Mouse (Mus musculus): ENCODE data around the gene Syne1. TPM values are rescaled to one million over a fixed set of nuclear protein-coding genes. Genes with fewer than 3 reads are reported as not detected.

Gene Syne1
- total and polyA plus RNA-seq, 3 experiments, result 5.3 to 6.8 TPM; not detected in 1

DNA sequence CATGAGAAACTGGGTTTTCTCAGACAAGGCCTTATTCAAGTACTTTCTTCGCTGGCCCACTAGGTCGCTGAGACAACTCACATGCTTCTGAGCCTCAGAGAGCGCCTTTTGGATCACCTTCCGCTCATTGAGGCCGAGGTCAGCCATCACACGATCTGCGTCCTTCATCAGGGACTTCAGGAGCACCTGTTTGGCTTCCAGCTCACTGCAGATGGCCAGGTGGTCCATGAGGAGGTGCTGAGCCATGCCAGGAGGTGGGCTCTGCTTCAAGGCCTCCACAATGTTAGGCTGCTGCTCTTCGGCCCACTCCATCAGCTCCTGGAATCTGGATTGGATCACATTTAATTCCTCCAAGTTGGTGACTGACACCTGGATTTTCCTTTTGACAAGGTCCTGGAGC is 322.2 kb downstream of the Syne1 start:
- H3K36me3 ChIP-seq (ENCODE audit: control insufficient read depth in 1 of 2, insufficient read depth in 2 of 2, low read length in 2 of 2), result no peaks in the 10 kb centered on the region
- no peaks in the 10 kb centered on the region for H3K9me3 ChIP-seq (replicated peaks; ENCODE audit: insufficient read depth, low read length)
- no peak for DNase-seq (ENCODE audit: low read depth, low spot score)
- H3K27ac ChIP-seq (ENCODE audit: control insufficient read depth, low read depth, low read length), result no peak overlapping the region
- H3K9ac ChIP-seq (ENCODE audit: control insufficient read depth, low read depth, low read length, poor library complexity, severe bottlenecking), result no peak overlapping the region
- no peak for TF ChIP-seq TBP (IDR thresholded peaks at IDR 0.05; ENCODE audit: low read depth, low read length)
- no peak for TF ChIP-seq MXI1 (IDR thresholded peaks at IDR 0.05; ENCODE audit: low read depth, low read length)
- TF ChIP-seq JUND (IDR thresholded peaks at IDR 0.05; ENCODE audit: low read depth, low read length), result no peak
- no peak for TF ChIP-seq RAD21 (IDR thresholded peaks at IDR 0.05; ENCODE audit: low read depth, low read length)
- TF ChIP-seq CTCF (IDR thresholded peaks at IDR 0.05 in 2 of 3, conservative IDR thresholded peaks at IDR 0.05 in 1 of 3; ENCODE audit: control insufficient read depth in 1 of 3, insufficient read depth in 1 of 3, low read depth in 2 of 3, low read length in 3 of 3, poor library complexity in 1 of 3, severe bottlenecking in 1 of 3), result no peak
- TF ChIP-seq BHLHE40 (IDR thresholded peaks at IDR 0.05; ENCODE audit: borderline replicate concordance, low read depth, low read length), result no peak
- no peak for TF ChIP-seq CHD2 (IDR thresholded peaks at IDR 0.05; ENCODE audit: low read length)
- peaks cover 0 to 3% of the 10 kb centered on the region in 2 experiments; a peak in 1 of 4 replicates for H3K27me3 ChIP-seq (ENCODE audit: control insufficient read depth in 1 of 2, insufficient read depth in 2 of 2, low read length in 2 of 2)
- H3K4me3 ChIP-seq (ENCODE audit: control insufficient read depth in 1 of 2, insufficient read depth in 1 of 2, low read depth in 2 of 2, low read length in 2 of 2), result no peak overlapping the region
- H3K4me1 ChIP-seq (ENCODE audit: control insufficient read depth in 1 of 2, insufficient read depth in 2 of 2, low read length in 2 of 2), result 0 out of 4 replicates have a peak, but pooled peaks cover 0 to 4% of the 10 kb centered on the region in 2 experiments
- H3K79me2 ChIP-seq (ENCODE audit: control insufficient read depth, insufficient read depth, low read length, poor library complexity), result no peaks in the 10 kb centered on the region

DNA sequence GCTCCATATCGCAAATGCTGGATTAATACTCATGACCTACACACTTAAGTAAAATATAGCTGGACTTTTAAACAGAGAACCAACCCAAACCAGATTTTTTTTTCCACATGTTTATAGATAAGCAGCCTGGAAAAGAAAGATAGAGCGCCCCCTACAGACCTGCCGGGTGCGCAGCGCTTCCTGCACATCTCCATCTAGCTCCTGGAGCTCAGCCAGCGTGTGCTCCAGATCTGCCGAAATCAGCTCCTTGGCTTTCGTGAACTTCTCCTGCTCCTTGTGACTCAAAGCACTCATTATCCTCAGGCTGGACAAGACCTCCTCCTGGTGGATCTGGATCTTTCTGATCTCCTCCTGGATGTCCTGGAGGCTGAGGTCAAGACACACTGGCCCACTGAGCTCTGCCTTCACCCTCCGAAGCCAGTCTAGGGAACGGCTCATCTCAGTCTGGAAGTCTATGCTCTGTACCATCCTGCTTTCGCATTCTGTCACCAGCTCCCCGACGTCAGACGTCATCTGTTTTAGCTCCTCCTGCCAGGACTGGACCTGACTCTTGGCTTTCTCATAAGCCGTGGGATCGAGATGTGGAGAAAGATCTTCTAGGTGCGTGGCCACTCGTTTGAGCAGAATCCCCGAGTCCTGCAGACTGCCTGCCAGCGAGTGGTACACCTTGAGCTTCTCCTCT is 323.7 kb downstream of the Syne1 start:
- Histone ChIP-seq H3K27me3 (ENCODE audit: control insufficient read depth in 1 of 2, insufficient read depth in 2 of 2, low read length in 2 of 2) (no peaks in the 10 kb centered on the region; a peak in 1 of 4 replicates), H3K9ac (ENCODE audit: control insufficient read depth, low read depth, low read length, poor library complexity, severe bottlenecking) (no peak overlapping the region), H3K9me3 (replicated peaks; ENCODE audit: insufficient read depth, low read length) (no peaks in the 10 kb centered on the region), H3K36me3 (ENCODE audit: control insufficient read depth in 1 of 2, insufficient read depth in 2 of 2, low read length in 2 of 2) (no peaks in the 10 kb centered on the region), H3K4me1 (ENCODE audit: control insufficient read depth in 1 of 2, insufficient read depth in 2 of 2, low read length in 2 of 2) (0 out of 4 replicates have a peak, but pooled peaks cover 0 to 4% of the 10 kb centered on the region in 2 experiments), H3K27ac (ENCODE audit: control insufficient read depth, low read depth, low read length) (no peak overlapping the region), H3K4me3 (ENCODE audit: control insufficient read depth in 1 of 2, insufficient read depth in 1 of 2, low read depth in 2 of 2, low read length in 2 of 2) (no peak overlapping the region), H3K79me2 (ENCODE audit: control insufficient read depth, insufficient read depth, low read length, poor library complexity) (no peaks in the 10 kb centered on the region)
- DNase-seq (ENCODE audit: low read depth, low spot score), result peak; percentile 49
- TF ChIP-seq MXI1 (IDR thresholded peaks at IDR 0.05; ENCODE audit: low read depth, low read length), result no peak
- TF ChIP-seq MAX (IDR thresholded peaks at IDR 0.05; ENCODE audit: low read length), result no peak
- TF ChIP-seq MYC (IDR thresholded peaks at IDR 0.05; ENCODE audit: low read depth, low read length), result 0 out of 2 replicates have a peak, but pooled peaks have one; percentile 31
- TF ChIP-seq NELFE (IDR thresholded peaks at IDR 0.05; ENCODE audit: low read depth, low read length), result no peak
- TF ChIP-seq E2F4 (IDR thresholded peaks at IDR 0.05; ENCODE audit: borderline replicate concordance, low read depth, low read length), result no peak
- peak; percentile 44 for TF ChIP-seq SMC3 (IDR thresholded peaks at IDR 0.05; ENCODE audit: low read depth, low read length)
- no peak for TF ChIP-seq JUND (IDR thresholded peaks at IDR 0.05; ENCODE audit: low read depth, low read length)
- TF ChIP-seq KAT2A (conservative IDR thresholded peaks at IDR 0.05; ENCODE audit: low read depth, low read length), result no peak
- TF ChIP-seq NRF1 (IDR thresholded peaks at IDR 0.05; ENCODE audit: insufficient read depth, low read depth, low read length, poor library complexity, severe bottlenecking), result peak; percentile 14; the same call in 1 of the 2 replicates
- TF ChIP-seq TBP (IDR thresholded peaks at IDR 0.05; ENCODE audit: low read depth, low read length), result no peak
- TF ChIP-seq POLR2AphosphoS5 (IDR thresholded peaks at IDR 0.05; ENCODE audit: borderline replicate concordance, low read depth, low read length), result no peak
- TF ChIP-seq HCFC1 (IDR thresholded peaks at IDR 0.05; ENCODE audit: low read depth, low read length), result no peak
- TF ChIP-seq ZNF384 (IDR thresholded peaks at IDR 0.05; ENCODE audit: low read depth, low read length), result peak; percentile 76
- TF ChIP-seq BHLHE40 (IDR thresholded peaks at IDR 0.05; ENCODE audit: borderline replicate concordance, low read depth, low read length), result no peak
- no peak for TF ChIP-seq CHD2 (IDR thresholded peaks at IDR 0.05; ENCODE audit: low read length)
- TF ChIP-seq RAD21 (IDR thresholded peaks at IDR 0.05; ENCODE audit: low read depth, low read length), result peak; percentile 45
- TF ChIP-seq ELF1 (IDR thresholded peaks at IDR 0.05; ENCODE audit: low read depth, low read length), result no peak
- TF ChIP-seq POLR2A (IDR thresholded peaks at IDR 0.05; ENCODE audit: control insufficient read depth in 1 of 2, insufficient read depth in 1 of 2, low read depth in 1 of 2, low read length in 2 of 2, poor library complexity in 1 of 2), result no peak
- TF ChIP-seq MAZ (IDR thresholded peaks at IDR 0.05; ENCODE audit: low read depth, low read length), result no peak
- no peak for TF ChIP-seq POLR2AphosphoS2 (IDR thresholded peaks at IDR 0.05; ENCODE audit: low read length)
- TF ChIP-seq ZC3H11A (IDR thresholded peaks at IDR 0.05; ENCODE audit: low read depth, low read length), result 0 out of 2 replicates have a peak, but pooled peaks have one; percentile 27
- TF ChIP-seq ZKSCAN1 (IDR thresholded peaks at IDR 0.05; ENCODE audit: low read depth, low read length), result no peak
- no peak for TF ChIP-seq MEF2A (IDR thresholded peaks at IDR 0.05; ENCODE audit: extremely low read depth, insufficient replicate concordance, low read depth, low read length, poor library complexity, severe bottlenecking)
- no peak for TF ChIP-seq USF2 (IDR thresholded peaks at IDR 0.05; ENCODE audit: borderline replicate concordance in 1 of 2, insufficient read depth in 1 of 2, low read depth in 1 of 2, low read length in 2 of 2)
- no peak for TF ChIP-seq RCOR1 (IDR thresholded peaks at IDR 0.05; ENCODE audit: low read depth, low read length)
- no peak; a peak in 1 of 4 replicates for TF ChIP-seq EP300 (IDR thresholded peaks at IDR 0.05; ENCODE audit: low read depth in 1 of 2, low read length in 2 of 2)
- no peak for TF ChIP-seq SIN3A (IDR thresholded peaks at IDR 0.05; ENCODE audit: low read length)
- TF ChIP-seq GATA1 (IDR thresholded peaks at IDR 0.05; ENCODE audit: low read depth, low read length), result peak; percentile 48; the same call in 1 of the 2 replicates

All from MEL (cell line).